Mouse (Mus musculus) layer of hippocampus, adult 11-12 months (tissue): ENCODE results near the gene Pdk1.

ENCODE experiments used
- DNase-seq: peaks from one replicate; pipeline ENCODE4 v3.0.0; 2022; ENCODE audit warnings: low spot score

Gene Pdk1

DNA sequence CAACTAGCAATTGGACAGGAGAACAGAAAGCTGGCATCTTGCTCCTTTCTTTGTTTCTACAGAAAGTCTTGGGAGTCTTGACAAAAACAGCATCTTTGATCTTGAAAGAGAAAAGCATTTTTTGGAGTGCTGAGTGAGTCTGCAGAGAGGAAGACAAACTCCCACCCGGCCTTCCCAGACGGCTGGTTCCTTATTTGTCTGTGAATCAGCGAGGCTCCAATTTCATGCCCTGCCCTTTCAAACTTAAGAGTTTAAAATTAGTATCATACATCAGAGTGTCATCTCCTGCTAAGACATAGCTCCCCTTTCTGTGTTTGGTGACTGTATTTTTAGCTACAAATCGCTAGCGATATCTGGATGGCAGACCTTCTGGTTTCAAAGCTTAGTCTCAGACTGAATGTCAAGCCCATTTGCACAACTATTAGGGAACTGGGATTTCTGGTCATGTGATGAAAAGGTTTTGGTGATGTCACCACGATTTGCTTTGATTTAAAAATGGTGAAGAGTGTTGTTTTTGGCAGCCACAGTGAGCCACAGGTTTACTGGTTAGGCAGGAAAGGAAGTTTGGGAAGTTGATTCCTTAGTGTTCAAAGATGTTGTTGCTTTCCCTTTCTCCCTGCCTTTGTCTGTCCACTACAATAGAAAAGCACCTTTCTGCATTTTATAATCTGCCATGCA is 65.8 kb downstream of the Pdk1 start:
- DNase-seq = no peak

- no peak for DNase-seq
Measured at GRCm38 (mm10) chr2:71941005-71941720, 68.1 kb downstream of the Pdk1 start.

DNA sequence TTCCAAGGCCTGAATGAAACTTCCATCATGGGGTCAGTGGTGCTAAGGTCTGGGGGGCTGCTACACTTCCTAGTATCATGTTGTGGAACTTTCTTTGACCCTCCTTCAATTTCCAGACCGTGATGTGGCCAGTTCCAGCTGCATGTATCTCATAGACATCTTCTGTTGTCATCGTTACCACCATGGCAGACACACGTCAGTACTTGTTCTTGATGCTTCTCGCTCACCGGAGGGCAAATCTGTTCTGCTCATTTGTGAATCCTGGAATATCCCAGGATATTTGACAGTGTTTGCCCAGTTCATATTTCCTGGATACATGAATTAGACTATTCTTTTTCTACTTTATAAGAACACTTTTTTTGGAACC is 68.7 kb downstream of the Pdk1 start:
- no peak for DNase-seq

DNA sequence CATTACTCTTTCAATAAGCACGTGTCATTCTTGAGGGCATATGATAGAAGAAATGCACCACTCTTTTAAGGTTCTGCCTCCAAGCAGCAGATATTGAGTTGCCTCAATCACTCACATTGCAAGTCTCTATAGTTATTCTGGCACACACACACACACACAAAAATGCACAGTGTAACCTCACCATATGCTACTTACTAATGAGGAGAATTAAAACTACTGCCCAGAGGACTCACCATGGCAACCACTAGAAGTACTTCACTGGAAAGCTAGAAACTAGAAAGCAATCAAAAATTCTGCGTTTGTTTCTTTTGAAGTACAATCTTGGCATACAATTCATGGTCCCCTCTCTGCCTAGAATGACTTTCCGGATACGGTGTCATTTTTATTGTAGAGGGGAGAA is 78.2 kb downstream of the Pdk1 start:
- no peak for DNase-seq
